Mouse (Mus musculus) kidney, adult 11 months (tissue): ENCODE data around the gene Ghr.

Source experiments
- DNase-seq: peaks from one replicate; pipeline ENCODE4 v3.0.0; 2022

The Ghr gene

DNA sequence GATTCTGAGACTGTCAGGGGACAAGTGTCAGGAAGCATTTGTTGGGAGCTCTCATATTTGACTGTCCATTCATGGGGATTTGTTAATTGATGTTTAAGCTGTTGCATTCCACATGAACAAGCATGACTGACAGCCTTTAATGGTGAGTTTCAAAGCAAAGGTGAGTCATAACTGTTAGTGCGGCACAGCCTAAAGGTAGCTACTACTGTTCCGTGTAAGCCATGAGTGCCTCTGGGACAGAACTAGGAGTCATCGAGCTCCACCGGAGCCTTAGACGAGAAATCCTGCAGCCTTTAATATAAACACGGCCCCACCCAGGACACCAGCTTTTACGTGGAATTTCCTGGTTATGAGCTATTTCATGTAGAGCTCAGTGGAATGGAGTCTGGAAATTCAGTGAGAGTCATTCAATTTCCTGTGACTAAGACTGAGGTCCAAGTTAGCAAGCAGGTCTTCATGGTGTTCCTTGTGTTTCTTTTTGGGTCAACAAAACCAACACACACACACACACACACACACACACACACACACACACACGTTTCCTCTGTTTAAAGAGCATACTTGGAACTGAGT is 138.8 kb downstream of the Ghr start:
- no peak for DNase-seq

DNA sequence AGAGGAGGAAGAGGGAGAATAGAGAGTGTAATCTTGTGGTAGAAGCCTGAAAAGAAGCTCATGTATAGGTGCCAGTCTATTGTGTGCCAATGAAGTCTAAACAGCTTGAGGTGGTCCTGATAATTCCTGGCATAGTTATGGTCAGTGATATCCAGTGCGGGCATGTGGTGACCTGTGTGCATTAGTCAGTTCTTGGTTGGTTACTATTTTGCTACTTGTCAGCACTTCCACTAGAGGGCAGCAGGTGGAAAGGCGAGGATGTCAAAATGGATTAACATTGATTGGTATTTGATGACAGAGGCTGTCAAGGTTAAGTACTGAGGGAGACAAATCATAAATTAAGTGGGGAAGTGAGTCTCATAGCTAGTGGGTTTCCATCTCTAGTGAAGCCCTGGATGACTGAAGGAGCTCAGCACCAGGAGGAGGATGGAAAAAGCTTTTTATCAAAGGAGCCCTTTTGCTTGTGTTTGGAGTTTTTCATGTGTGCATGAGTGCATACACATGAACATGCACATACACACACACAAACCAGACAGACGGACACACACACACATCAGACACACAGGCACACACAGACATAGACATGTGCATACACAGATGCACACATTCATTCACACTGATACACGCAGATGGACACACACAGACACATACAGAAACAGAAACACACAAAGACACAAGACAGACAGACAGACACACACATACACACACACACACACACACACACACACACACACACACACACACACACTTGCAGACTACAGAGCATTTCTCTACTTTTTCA is 141.6 kb downstream of the Ghr start:
- DNase-seq = no peak

DNA sequence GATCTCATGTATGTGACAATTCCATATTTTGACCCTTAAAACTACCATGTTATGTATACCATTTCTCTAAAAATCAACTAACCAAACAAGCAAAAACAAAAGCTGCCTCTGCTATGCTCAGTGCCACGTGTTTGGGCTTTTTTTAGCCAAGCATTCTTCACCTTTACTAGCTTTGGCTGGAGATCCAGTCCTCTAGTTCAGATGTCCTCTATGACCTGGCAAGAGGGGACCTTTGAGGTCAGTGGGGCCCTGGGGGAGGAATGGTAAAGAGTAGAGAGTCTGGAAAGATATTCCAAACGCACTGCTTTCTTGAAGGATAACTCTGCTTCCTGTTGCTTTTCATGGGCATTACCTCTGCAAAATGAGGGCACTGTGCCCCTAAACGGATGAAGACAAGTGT is 145.9 kb downstream of the Ghr start:
- peak; percentile 77 for DNase-seq

DNA sequence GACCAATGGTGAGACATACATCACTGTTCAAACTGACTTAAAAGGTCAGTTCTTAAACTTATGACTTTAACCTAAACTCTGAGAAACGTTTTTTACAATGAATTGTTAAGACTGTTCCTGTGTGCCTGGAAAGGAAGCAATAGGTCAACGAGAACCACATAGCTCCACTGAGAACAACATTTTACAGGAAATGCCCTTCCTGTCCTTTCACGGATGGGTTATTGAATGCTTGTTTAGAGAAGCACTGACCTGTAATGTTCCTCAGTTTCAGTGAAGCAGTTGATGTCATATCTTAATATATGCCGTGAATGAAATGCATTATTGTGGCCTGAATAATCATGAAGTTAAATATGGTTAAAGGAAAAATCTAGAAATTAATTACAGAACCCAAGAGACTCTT is 147.7 kb downstream of the Ghr start:
- no peak for DNase-seq

DNA sequence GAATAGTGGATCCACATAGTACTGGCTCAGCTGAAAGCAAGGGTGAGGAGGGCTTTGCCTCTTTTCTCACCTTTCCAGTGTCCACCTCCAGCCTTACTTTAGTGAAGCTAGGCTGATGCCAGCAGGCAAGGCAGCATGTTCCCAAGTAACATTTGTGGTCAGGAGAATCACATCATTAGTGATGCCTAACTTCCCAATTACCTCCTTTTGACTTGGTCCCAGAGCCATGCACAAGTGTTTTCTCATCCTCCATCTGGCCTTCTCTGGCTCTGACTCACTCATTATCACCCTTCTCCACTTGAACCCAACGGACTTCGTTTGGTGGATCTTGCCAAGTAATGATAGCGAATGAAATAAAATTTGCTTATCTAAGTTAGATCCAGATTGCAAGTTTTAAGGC is 148.8 kb downstream of the Ghr start:
- DNase-seq = no peak

DNA sequence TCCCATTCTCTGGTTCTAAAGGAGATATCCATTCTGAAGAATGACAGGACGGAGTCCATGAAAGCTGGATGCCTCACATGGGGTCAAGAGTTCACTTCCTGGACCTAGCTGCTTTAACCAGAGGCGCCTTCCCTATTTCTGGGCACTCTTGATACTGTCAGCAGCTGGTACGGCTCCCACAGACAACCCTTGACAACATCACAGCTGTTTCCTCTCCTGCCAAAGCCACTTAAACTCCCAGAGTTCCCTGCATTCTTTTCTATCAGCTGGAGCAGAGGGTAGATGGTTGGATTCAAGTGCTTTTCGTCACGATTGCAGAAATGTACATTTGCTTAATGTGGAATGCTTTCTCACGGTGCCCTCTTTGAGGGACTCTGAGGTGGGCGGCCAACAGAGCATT is 150.0 kb downstream of the Ghr start:
- peak; percentile 55 for DNase-seq

DNA sequence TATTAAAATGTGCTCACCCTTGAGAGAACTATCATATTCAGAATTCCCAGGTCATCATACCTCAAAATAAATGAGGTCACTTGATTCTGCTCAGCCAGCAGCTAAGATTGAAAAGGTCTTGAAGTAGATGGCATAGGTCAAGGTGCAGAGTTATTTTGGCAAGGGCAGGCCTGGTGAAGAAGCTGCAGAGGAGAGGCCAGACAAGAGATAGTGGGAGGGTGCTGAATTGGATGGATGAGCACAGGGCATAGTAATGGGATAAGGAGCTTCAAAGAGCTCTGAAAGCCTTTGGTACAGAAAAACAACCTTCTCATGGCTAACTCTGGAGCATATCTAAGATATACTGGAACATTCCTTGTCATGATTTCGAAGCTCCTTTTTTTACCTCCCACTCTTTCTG is 150.5 kb downstream of the Ghr start:
- DNase-seq = no peak

DNA sequence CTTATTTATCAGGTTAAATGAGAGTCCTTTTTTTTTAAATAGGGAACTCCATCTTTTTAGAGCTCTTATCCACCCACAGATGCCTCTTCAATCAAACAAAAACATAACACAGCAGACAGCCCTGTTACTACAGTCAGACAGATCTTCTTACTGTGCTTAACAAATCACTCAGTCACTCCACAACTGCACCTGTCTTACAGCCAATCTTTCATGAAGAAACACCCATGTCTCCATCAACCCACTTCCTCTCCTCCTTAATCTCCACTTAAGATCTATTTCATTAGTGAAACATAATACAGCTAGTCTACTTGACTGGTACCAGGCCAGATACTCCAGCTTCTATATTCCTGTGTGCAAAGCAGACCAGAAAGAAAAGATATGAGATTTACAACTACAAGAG is 153.9 kb downstream of the Ghr start:
- no peak for DNase-seq

DNA sequence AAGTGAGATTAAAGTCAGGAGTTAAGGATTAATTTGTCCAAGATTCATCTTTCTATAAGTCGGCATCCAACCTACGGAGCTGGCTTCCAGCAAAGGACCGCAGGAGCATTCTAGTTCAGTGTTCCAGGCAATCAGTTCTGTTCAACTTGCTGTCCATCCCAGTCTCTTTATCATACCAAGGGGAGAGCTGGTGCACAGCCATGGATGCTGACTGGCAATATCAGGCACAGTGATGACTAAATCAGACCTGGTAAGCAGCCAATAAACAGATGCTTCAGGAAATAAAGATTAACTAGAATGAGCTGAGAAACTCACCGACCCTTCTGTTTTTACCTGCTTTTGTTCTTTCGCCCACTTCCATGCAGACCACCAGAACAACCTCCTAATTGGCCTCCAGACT is 154.3 kb downstream of the Ghr start:
- no peak for DNase-seq

DNA sequence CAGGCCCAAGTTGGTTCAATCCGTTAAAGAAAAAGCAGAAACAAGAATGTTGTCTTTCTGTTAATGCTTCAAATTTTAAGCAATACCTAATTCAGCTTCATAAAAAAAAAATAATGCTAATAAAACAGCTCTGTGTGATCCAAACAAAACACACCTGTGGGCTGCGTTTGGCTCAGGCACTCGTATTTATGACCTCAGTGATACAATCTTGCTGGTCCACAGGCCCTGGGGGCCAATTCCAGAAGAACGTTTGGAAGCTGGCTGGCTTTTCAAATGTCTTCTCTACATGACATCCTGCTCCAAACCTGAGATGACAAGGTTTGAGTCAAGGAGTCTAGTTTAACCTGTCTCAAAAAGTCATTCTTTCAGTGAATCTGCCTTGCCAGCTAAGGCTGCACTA is 156.9 kb downstream of the Ghr start:
- no peak for DNase-seq

DNA sequence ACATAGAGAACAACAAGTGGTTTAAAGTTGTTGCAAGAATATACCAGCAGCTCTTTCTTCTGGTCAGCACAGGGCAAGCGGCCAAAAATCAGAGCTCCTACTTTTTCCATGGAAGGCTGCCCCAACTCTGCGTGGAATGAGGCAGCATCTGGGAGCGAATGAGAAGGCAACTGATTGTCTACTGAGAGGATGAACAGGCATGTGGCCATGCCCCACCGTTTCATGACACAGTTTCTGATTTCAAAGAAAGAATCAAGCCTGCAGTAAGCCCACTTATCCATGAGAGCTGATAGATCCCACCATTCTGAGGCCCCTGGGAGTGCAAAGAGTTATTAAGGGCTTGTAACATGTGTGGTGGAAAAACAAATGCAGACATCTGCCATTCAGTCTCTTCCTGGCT is 160.1 kb downstream of the Ghr start:
- no peak for DNase-seq

DNA sequence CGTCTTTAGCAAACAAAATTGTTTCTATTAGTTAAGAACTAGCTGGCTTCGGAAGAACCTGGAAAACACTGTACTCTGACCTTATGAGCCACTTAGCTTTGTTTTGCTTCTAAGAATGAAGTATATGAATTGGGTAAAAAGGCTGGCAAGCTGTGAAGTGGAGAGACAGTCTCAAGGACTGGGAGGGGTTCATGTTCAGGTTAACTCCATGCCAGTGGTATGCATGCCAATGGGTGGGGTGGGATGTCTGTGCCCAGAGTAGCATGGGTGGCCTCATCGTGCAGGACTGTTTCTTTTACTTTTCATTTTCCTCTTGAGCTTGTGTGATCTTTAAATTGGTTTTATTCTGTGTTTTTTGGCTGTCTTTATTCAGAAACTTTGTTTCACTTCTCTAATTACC is 165.6 kb downstream of the Ghr start:
- no peak for DNase-seq

DNA sequence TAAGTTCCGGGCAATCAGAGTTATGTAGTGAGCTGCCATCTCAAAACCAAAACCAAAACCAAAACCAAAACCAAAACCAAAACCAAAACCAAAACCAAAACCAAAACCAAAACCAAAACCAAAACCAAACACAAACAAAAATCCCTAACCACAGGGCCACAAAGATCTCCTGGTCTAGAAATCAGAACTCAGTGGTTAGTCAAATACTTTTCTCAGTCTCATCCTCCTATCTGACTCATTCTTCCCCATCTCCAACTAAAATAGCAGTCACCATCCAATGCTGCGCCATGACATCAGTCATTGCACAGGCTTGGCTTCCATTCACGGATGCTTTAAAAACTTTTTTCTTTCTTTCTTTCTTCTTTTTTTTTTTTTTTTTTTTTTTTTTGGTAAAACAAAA is 170.2 kb downstream of the Ghr start:
- no peak for DNase-seq

DNA sequence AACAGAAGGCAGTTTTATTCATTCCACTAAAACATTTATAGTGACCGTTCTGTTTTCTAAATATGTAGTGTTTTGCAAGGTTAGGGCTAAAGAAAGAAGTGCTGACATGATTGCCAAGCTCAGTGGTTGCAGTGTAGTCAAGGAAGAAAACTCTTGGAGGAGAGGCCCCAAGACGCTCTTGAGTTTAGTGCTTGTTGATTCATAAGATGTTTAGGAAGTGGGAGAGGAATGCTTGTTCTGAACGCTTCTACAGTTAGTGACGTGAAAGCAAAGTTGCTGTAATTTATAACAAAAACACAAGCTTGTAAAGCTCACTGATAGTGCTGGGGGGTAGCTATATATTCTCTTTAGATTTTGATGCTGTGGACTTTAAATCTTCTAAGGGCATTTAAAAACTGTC is 174.8 kb downstream of the Ghr start:
- no peak for DNase-seq

DNA sequence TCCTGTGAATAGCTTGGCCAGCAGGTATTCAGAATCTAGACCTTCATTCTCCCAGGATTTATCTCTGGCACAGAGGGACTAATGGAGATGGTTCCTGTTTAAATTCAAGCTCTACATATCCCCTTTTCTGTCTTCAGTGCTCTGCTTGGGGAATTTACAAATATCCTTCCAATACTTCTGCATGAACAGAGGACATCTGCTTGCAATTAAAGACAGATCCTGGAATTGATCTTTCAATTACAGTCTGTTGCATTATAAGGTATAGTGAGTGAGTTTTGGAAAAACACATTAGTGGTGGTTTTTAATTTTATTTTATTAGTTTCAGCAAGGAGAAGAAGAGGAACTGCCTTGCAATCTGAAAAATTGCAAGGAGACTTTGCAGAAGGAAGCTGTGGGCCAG is 184.1 kb downstream of the Ghr start:
- no peak for DNase-seq

DNA sequence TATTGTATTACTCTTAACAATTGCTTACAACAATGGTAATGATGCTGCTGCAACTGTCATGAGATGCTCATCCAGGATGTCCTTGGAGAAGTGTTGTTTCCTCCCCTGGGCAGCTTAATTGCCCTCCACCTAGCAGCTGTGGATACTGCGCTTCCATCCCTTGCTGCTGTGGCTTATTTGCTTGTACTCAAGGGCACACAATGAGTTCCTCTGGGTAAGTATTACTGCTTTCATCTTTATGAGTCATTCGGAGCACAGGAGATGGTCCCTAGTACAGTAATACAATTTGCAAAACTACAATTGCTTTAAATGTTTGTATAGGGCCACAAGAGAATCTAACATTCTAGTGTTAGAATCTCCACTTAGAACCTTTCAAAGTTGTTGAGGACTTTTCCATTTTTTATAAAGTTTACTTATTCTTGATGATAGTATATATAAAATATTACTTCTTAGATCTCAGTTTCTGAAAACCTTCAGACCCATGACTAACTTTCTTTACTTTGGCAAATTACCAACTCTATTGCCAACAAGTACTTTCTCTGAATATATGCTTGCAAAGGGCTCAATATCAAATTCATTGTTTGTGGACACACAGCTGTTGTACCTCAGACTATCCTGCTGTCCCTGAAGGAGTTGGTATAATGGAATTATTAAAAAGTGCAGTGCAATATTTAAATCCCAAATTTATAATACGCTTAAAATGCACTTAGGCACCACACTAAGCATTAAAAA is 185.8 kb downstream of the Ghr start:
- no peak for DNase-seq

DNA sequence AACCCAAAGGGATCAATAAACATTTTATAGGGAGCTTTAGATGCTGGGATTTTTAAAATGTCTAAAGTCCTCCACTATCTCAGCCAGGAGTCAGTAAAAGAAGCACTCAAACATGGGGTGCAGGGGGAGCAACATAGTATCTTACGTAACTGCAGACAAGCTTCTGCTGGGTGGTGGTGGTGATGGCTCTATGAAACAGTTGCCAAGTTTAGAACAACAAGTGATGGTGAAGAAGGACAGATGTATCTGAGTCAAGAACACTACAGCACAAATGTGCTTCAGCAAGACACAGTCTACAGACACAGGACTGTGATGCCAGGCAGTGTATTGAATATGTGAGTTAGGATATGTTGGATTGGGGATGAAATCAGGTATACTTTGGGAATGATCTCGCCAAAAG is 187.1 kb downstream of the Ghr start:
- DNase-seq = no peak

DNA sequence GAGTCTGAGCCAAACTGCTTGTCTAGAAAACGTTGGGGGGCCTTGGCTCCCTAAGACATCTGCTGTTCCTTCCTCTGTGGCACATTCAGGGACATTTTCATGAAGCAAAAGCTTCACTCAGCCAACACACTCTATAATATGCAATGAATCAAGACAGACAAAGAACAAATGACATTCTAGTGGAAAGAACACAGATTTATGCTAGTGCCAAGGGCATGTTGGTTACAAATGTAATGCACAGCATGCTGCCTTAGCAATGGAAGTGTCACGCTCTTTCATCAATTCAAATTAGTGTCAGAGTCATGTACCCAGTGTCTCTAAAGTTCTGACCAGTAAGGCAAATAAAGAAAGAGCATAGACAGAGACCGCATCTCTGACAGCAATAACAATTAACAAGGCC is 187.6 kb downstream of the Ghr start:
- DNase-seq = no peak

DNA sequence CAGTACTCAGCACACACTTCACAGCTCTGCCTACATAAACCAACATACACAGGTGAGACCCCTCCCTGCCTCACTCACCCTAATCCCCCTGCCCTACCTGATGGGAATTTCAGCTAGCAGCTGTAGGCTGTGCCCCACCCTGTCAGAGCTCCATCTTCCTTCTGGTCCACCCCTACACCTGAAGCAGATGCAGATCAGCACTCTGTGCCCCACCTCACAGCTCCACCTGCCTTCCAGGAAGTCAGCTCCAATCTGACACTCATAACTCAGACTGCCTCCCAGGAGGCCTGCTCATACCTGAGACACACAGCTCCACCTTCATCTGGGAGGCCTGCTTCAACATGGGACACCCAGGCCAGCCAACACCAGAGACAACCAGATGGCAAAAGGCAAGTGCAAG is 192.6 kb downstream of the Ghr start:
- DNase-seq = no peak

DNA sequence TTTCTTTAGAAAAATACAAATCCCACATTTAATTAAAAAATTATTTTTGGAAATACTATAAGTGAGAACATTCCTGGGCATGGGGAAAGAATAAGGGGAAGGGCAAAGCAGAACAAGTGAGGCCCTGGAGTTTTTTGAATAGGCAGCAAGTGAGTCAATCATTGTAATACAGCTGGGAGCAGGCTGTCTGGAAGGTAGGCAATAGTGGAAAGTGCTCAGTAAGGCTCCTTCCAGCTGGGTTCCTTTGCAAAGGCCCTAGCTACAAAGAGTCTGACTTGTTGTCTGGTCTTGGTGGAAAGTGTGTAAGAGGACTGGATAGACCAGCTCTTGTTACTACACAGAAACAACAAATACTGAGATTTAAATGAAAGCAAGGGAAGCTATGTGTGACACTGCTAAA is 194.3 kb downstream of the Ghr start:
- DNase-seq = no peak

DNA sequence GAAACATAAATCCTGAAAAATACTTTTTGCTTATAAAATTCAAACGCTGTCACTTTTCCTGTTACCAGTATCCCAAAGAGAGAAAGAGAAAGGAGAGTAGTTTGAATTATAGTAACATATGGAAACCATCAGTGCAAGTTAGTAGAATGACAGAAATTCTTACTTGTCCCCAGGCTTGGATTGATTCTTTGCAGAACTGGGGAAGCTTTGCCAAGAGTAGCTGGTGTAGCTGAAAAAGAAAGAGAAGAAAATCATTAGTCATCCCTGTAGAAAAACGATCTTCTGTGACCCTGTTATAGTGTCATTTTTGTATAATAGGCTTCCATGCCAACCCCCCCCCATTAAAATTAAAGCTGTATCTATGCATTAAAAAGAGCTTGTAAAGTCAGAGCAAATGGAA is 194.8 kb downstream of the Ghr start:
- DNase-seq = no peak

DNA sequence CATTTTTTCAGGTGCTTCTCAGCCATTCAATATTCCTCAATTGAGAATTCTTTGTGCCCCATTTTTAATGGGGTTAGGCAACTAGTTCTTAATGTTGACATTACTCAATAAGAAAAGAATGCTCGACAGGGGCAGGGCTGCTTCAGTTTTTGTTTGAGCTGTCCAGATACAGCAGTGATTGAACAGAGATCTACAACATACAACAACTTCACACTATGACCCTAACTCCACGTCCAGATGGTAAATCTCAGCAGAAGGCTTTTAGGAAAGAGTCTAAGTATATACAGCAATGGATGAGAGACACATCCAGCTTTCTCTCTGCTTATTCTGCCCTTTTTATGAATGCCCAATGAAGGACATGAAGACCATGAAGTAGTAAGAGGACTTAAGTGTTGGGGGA is 199.5 kb downstream of the Ghr start:
- no peak for DNase-seq

DNA sequence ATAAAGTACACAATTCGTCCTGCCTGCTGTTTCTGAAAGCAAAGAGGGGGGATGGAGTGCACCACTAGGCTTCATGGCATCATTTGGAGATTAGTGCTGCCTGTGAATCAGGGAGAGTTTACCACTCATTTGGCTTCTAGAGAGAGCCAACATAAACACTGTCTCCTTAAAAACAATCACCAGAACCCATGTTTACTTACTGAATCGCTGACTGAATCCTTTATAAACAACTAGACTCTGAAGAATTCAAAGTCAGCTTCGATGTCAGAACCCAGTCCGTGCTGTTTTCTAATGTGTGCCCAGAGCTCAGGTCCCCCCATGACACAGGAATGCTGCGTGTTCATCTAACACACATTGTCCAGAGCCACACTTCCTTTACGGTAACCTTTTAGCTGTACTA is 201.9 kb downstream of the Ghr start:
- no peak for DNase-seq

DNA sequence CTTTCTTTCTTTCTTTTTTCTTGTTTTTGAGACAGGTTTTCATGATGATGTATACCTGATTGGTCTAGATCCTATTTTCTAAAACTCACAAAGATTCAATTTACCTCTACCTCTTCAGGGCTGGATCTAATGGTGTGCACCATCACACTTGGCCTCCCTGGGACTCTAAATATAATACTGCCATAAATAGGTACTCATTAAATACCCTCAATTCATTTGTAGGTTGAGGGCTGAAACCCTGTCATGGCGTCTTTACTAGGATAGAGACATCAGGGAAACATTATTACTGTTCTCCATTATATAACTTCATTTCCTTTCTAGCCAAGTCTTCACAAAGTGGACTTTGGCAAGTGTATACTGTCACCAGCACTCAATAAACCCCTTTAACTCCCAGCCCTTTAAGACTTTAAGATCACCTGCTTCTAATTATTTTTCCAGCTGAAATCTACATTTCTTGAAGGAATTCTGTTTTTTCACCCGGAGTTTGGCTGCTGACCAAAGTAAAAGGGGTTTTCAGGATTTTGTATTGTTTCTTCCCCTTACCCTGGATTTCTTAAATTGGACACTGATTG is 214.9 kb downstream of the Ghr start:
- DNase-seq = no peak
